Mouse (Mus musculus) C2C12 (cell line): ENCODE data around the gene B3galt5. TPM values are rescaled to one million over a fixed set of nuclear protein-coding genes. Genes with fewer than 3 reads are reported as not detected.

Experiments
- H3K27me3 ChIP-seq: one replicate; pipeline ENCODE4 v1.6.1; 2011; ENCODE audit not compliant: control insufficient read depth, insufficient read depth, insufficient read length
- H3K36me3 ChIP-seq: one replicate; pipeline ENCODE4 v1.6.1; 2011; ENCODE audit not compliant: control insufficient read depth, insufficient read depth
- H3K4me3 ChIP-seq: one replicate; pipeline ENCODE4 v1.5.1; 2011; ENCODE audit warnings: mild to moderate bottlenecking, control low read depth; ENCODE audit not compliant: poor library complexity, insufficient read depth, severe bottlenecking
- H3K79me2 ChIP-seq: one replicate; pipeline ENCODE4 v1.6.1; 2011; ENCODE audit not compliant: control insufficient read depth, insufficient read depth
- H3K79me3 ChIP-seq: one replicate; pipeline ENCODE4 v1.6.1; 2011; ENCODE audit warnings: low read depth, control low read depth
- H3ac ChIP-seq: one replicate; pipeline ENCODE3; 2011; ENCODE audit warnings: low read depth; ENCODE audit not compliant: control insufficient read depth, insufficient read length
- CEBPB ChIP-seq: IDR thresholded peaks from one replicate; pipeline ENCODE4 v1.6.1; 2011; ENCODE audit warnings: low read depth, mild to moderate bottlenecking, control low read depth, moderate library complexity
- CTCF ChIP-seq: IDR thresholded peaks from one replicate; pipeline ENCODE4 v1.5.1; 2011; ENCODE audit not compliant: control insufficient read depth, insufficient read depth, insufficient read length
- FOSL1 ChIP-seq: IDR thresholded peaks from one replicate; pipeline ENCODE4 v1.8.0; 2011; ENCODE audit warnings: mild to moderate bottlenecking, low read length; ENCODE audit not compliant: poor library complexity, insufficient read depth, severe bottlenecking
- MAX ChIP-seq: IDR thresholded peaks from one replicate; pipeline ENCODE4 v1.6.1; 2011; ENCODE audit warnings: mild to moderate bottlenecking, control low read depth
- MYOD1 ChIP-seq: IDR thresholded peaks from one replicate; pipeline ENCODE4 v1.6.1; 2011; ENCODE audit warnings: low read depth; ENCODE audit not compliant: control insufficient read depth, insufficient read length
- MYOG ChIP-seq: IDR thresholded peaks from one replicate; pipeline ENCODE4 v1.6.1; 2011; ENCODE audit not compliant: control insufficient read depth, insufficient read length; ENCODE audit errors: extremely low read depth
- USF1 ChIP-seq: IDR thresholded peaks from one replicate; pipeline ENCODE4 v1.6.1; 2011; ENCODE audit warnings: low read depth, mild to moderate bottlenecking, control low read depth, moderate library complexity
- long read RNA-seq, 2 experiments: library from polyadenylated mRNA; unstranded; transcript quantifications; one replicate each; pipeline ENCODE4 v2.0.0; 2019 to 2020
- polyA plus RNA-seq: library from polyadenylated mRNA; unstranded; fragments of >200 nt; fragmentation: generic; extraction: Trizol; gene quantifications from one replicate; pipeline ENCODE4 v1.2.1, GENCODE M21; 2012; ENCODE audit warnings: missing spikeins

Gene B3galt5
- polyA plus RNA-seq, result 0.01 TPM
- long read RNA-seq, experiment 1, result 0 reads
- long read RNA-seq, experiment 2, result 0 reads

DNA sequence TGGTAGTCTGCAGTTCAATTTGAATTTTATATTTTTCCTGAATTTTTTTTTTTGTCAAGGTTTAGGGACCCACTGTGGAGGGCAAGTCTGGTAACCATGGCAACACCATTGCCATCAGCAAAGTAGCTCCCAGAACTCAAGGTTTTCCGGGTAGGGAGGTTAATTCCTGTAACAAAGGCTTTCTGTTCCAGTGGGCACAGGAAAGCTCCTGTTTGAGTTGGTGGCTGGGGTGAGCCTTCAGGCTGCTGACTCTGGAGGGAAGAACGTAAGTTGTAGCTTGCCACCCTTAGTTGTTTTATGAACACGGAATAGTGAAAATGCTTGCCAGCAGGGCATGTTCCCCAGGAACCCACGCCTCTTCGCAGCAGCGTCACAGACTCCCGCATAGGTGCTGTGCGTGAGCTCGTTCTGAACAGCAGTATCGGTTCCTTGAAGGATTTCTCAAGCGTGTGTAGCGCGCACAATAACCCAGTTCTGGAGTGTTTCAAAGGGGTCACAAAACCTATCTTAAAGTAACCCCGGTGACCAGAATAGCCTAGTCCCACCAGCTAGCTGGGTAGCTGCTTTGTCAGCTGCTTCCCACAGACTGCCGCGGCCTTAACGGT lies at the start of gene B3galt5:
TSS of gene B3galt5 (plus strand) at position 436 of the 605 bp plus-strand sequence.
- no peak within 1 kb of the TSS for H3ac ChIP-seq
- no peaks in the 10 kb centered on the region for H3K79me2 ChIP-seq
- TF ChIP-seq FOSL1, result no peak
- no peak for TF ChIP-seq CTCF
- no peak for TF ChIP-seq MYOG
- no peak for TF ChIP-seq CEBPB
- TF ChIP-seq MAX, result no peak
- no peak for TF ChIP-seq USF1
- no peak for TF ChIP-seq MYOD1
- H3K4me3 ChIP-seq, result no peak within 1 kb of the TSS
- no peaks in the 10 kb centered on the region for H3K79me3 ChIP-seq
- no peaks in the 10 kb centered on the region for H3K36me3 ChIP-seq
- H3K27me3 ChIP-seq, result peaks cover 13% of the 10 kb centered on the region

DNA sequence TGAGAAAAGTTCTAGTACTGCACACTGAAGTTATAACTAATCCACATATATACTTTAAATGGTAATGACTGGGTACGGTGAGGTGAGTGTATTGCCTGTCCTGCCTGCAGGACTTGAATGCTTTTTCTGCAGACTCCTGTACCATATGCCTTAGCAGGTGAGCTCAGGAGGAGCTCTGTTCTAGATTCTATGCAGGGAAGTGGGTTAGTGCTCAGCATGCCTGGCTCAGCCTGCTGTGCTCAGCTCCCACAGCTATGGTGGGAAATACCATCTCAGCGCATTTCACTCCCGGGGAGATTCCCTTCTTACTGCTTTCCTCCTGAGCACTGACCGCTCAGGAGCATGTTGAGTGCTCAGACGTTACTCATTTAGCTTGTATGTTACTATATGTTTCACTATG lies 48.0 kb upstream of the B3galt5 start:
- Histone ChIP-seq H3K36me3 (no peaks in the 10 kb centered on the region), H3ac (no peak overlapping the region), H3K27me3 (no peaks in the 10 kb centered on the region), H3K79me3 (no peaks in the 10 kb centered on the region), H3K79me2 (no peaks in the 10 kb centered on the region), H3K4me3 (no peak overlapping the region)
- no peak for TF ChIP-seq FOSL1
- no peak for TF ChIP-seq MYOD1
- no peak for TF ChIP-seq MAX
- TF ChIP-seq USF1, result no peak
- TF ChIP-seq MYOG, result no peak
- no peak for TF ChIP-seq CTCF
- TF ChIP-seq CEBPB, result no peak

- H3K27me3 ChIP-seq, result no peaks in the 10 kb centered on the region
- no peaks in the 10 kb centered on the region for H3K79me2 ChIP-seq
- H3K36me3 ChIP-seq, result no peaks in the 10 kb centered on the region
- H3K79me3 ChIP-seq, result no peaks in the 10 kb centered on the region
- peak within 1 kb of the TSS; percentile 52 for H3K4me3 ChIP-seq
- peak within 1 kb of the TSS; percentile 83 for H3ac ChIP-seq
- TF ChIP-seq MYOD1 (no peak), MAX (no peak), CTCF (no peak)
Observed at GRCm38 (mm10) chr16:96191531-96192506, 43.8 kb upstream of the B3galt5 start, which contains the start of gene Lca5l. TSS of gene Lca5l (minus strand) at chr16:96192271.

GRCm38 (mm10) chr16:96199913-96200701 lies 35.5 kb upstream of the B3galt5 start, which contains the start of gene Sh3bgr:
TSS of gene Sh3bgr (plus strand) at chr16:96200450.
- Histone ChIP-seq H3ac (peak within 1 kb of the TSS; percentile 22), H3K79me3 (no peaks in the 10 kb centered on the region), H3K79me2 (no peaks in the 10 kb centered on the region), H3K36me3 (no peaks in the 10 kb centered on the region), H3K27me3 (no peaks in the 10 kb centered on the region), H3K4me3 (peak within 1 kb of the TSS; percentile 15)
- no peak for TF ChIP-seq CEBPB
- peak; percentile 86 for TF ChIP-seq MYOD1
- no peak for TF ChIP-seq MYOG
- TF ChIP-seq USF1, result no peak
- TF ChIP-seq CTCF, result no peak
- TF ChIP-seq FOSL1, result no peak
- TF ChIP-seq MAX, result no peak

- Histone ChIP-seq H3ac (peak overlapping the region; percentile 22), H3K79me2 (no peaks in the 10 kb centered on the region), H3K36me3 (no peaks in the 10 kb centered on the region), H3K4me3 (peak overlapping the region; percentile 15), H3K79me3 (no peaks in the 10 kb centered on the region), H3K27me3 (no peaks in the 10 kb centered on the region)
- TF ChIP-seq MYOG (no peak), USF1 (no peak), FOSL1 (no peak), MYOD1 (no peak), CTCF (no peak), MAX (no peak), CEBPB (no peak)
Observed at GRCm38 (mm10) chr16:96200702-96201028, 34.9 kb upstream of the B3galt5 start.
